Mouse (Mus musculus): Measurements from ENCODE around the gene Olfr283. TPM values are rescaled to one million over a fixed set of nuclear protein-coding genes. Genes with fewer than 3 reads are reported as not detected.

Gene Olfr283
- polyA plus RNA-seq, 1 experiment from 2014 or later, result not detected

- WGBS, result 31% methylated on average over 7 of the region's 7 CpGs
- H3K27me3 ChIP-seq (ENCODE audit: control insufficient read depth, insufficient read depth, low read length), result no peaks in the 10 kb centered on the region
- H3K36me3 ChIP-seq (replicated peaks; ENCODE audit: control insufficient read depth, insufficient read depth, low read depth, low read length), result no peaks in the 10 kb centered on the region
- no peaks in the 10 kb centered on the region for H3K9me3 ChIP-seq (replicated peaks; ENCODE audit: control insufficient read depth, low read length)
- peak; percentile 83 for DNase-seq (ENCODE audit: low spot score)
- H3K4me2 ChIP-seq (ENCODE audit: low read depth, low read length), result no peak overlapping the region
- H3K27ac ChIP-seq (replicated peaks; ENCODE audit: low read depth, low read length), result no peak overlapping the region
- ATAC-seq (replicated peaks; ENCODE audit: insufficient number of reproducible peaks, low FRiP score, low TSS enrichment, low read depth), result no peak
- no peaks in the 10 kb centered on the region for H3K4me1 ChIP-seq (ENCODE audit: control insufficient read depth, insufficient read depth, low read length)
- H3K9ac ChIP-seq (replicated peaks; ENCODE audit: low read length), result no peak overlapping the region
- no peak overlapping the region for H3K4me3 ChIP-seq (ENCODE audit: low read depth, low read length)
Measured at GRCm38 (mm10) chr15:98389796-98390195, 9.1 kb upstream of the Olfr283 start.

GRCm38 (mm10) chr15:98387621-98388020 is 6.9 kb upstream of the Olfr283 start:
- no peak overlapping the region for H3K27ac ChIP-seq (replicated peaks; ENCODE audit: low read depth, low read length)
- 58% methylated on average over 2 of the region's 2 CpGs for WGBS
- DNase-seq (ENCODE audit: low spot score), result peak; percentile 25
- H3K4me1 ChIP-seq (ENCODE audit: control insufficient read depth, insufficient read depth, low read length), result no peaks in the 10 kb centered on the region
- no peaks in the 10 kb centered on the region for H3K27me3 ChIP-seq (ENCODE audit: control insufficient read depth, insufficient read depth, low read length)
- no peak overlapping the region for H3K4me2 ChIP-seq (ENCODE audit: low read depth, low read length)
- ATAC-seq (replicated peaks; ENCODE audit: insufficient number of reproducible peaks, low FRiP score, low TSS enrichment, low read depth), result no peak
- H3K9ac ChIP-seq (replicated peaks; ENCODE audit: low read length), result no peak overlapping the region
- no peak overlapping the region for H3K4me3 ChIP-seq (ENCODE audit: low read depth, low read length)
- H3K9me3 ChIP-seq (replicated peaks; ENCODE audit: control insufficient read depth, low read length), result no peaks in the 10 kb centered on the region
- no peaks in the 10 kb centered on the region for H3K36me3 ChIP-seq (replicated peaks; ENCODE audit: control insufficient read depth, insufficient read depth, low read depth, low read length)

DNA sequence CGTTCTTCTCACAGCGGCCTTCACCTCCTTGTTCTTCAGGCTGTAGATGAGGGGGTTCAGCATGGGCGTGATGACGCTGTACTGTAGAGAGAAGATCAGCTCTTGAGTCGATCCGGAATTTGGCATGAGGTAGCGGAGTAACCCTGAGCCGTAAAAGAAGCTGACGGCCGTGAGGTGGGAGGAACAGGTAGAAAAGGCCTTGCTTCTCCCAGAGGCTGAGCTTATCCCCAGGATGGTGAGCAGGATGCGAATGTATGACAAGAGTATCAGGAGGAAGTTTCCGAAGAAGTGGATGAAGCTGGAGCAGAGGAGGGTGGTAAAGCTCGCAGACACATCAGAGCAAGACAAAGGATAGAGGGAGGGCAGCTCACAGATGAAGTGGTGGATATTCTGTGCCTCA is 2.5 kb downstream of the Olfr283 start:
- ATAC-seq (replicated peaks; ENCODE audit: insufficient number of reproducible peaks, low FRiP score, low TSS enrichment, low read depth) (no peak), DNase-seq (ENCODE audit: low spot score) (no peak)
- Histone ChIP-seq H3K4me1 (ENCODE audit: control insufficient read depth, insufficient read depth, low read length) (no peaks in the 10 kb centered on the region), H3K4me3 (ENCODE audit: low read depth, low read length) (no peak overlapping the region), H3K4me2 (ENCODE audit: low read depth, low read length) (no peak overlapping the region), H3K36me3 (replicated peaks; ENCODE audit: control insufficient read depth, insufficient read depth, low read depth, low read length) (no peaks in the 10 kb centered on the region), H3K9ac (replicated peaks; ENCODE audit: low read length) (no peak overlapping the region), H3K27ac (replicated peaks; ENCODE audit: low read depth, low read length) (no peak overlapping the region), H3K27me3 (ENCODE audit: control insufficient read depth, insufficient read depth, low read length) (no peaks in the 10 kb centered on the region), H3K9me3 (replicated peaks; ENCODE audit: control insufficient read depth, low read length) (no peaks in the 10 kb centered on the region)
- WGBS, result 92% methylated on average over 13 of the region's 13 CpGs

GRCm38 (mm10) chr15:98340887-98341286 is 39.9 kb downstream of the Olfr283 start, which contains the start of gene Olfr284:
Gene Olfr284, minus strand, starts transcription at chr15:98340987.
- no peak within 1 kb of the TSS for H3K9ac ChIP-seq (replicated peaks; ENCODE audit: low read length)
- 80% methylated on average over 8 of the region's 8 CpGs for WGBS

More at GRCm38 (mm10) chr15:98340887-98341286, 39.9 kb downstream of the Olfr283 start, which contains the start of gene Olfr284:
- Histone ChIP-seq H3K4me2 (ENCODE audit: low read depth, low read length) (no peak within 1 kb of the TSS), H3K36me3 (replicated peaks; ENCODE audit: control insufficient read depth, insufficient read depth, low read depth, low read length) (no peaks in the 10 kb centered on the region), H3K27ac (replicated peaks; ENCODE audit: low read depth, low read length) (no peak within 1 kb of the TSS), H3K9me3 (replicated peaks; ENCODE audit: control insufficient read depth, low read length) (no peaks in the 10 kb centered on the region), H3K4me3 (ENCODE audit: low read depth, low read length) (no peak within 1 kb of the TSS), H3K4me1 (ENCODE audit: control insufficient read depth, insufficient read depth, low read length) (no peaks in the 10 kb centered on the region), H3K27me3 (ENCODE audit: control insufficient read depth, insufficient read depth, low read length) (no peaks in the 10 kb centered on the region)
- DNase-seq (ENCODE audit: low spot score), result no peak
- no peak for ATAC-seq (replicated peaks; ENCODE audit: insufficient number of reproducible peaks, low FRiP score, low TSS enrichment, low read depth)

Other genes starting within 250 kb of the Olfr283 start
- 47.8 and 53.2 TPM in 2 replicates for gene Asb8, start 215.3 kb downstream of the Olfr283 start, polyA plus RNA-seq (2014; fragmentation: Nextera tagmentation; extraction: Ambion mirVana)
- 2.5 and 4.2 TPM in 2 replicates for gene Ccdc184, start 213.8 kb downstream of the Olfr283 start, polyA plus RNA-seq (2014; fragmentation: Nextera tagmentation; extraction: Ambion mirVana)
- not detected in 2 replicates for gene Olfr288, start 185.4 kb downstream of the Olfr283 start, polyA plus RNA-seq (2014; fragmentation: Nextera tagmentation; extraction: Ambion mirVana)
- not detected in 2 replicates for gene Gm44579, start 160.0 kb downstream of the Olfr283 start, polyA plus RNA-seq (2014; fragmentation: Nextera tagmentation; extraction: Ambion mirVana)
- not detected in 2 replicates for gene Olfr287, start 159.9 kb downstream of the Olfr283 start, polyA plus RNA-seq (2014; fragmentation: Nextera tagmentation; extraction: Ambion mirVana)
- not detected in 2 replicates for gene Olfr286, start 146.5 kb downstream of the Olfr283 start, polyA plus RNA-seq (2014; fragmentation: Nextera tagmentation; extraction: Ambion mirVana)
- not detected in 2 replicates for gene H1fnt, start 123.7 kb downstream of the Olfr283 start, polyA plus RNA-seq (2014; fragmentation: Nextera tagmentation; extraction: Ambion mirVana)
- gene Zfp641, start 84.8 kb downstream of the Olfr283 start, polyA plus RNA-seq (2014; fragmentation: Nextera tagmentation; extraction: Ambion mirVana), result 0.26 and 0.50 TPM in 2 replicates
- gene Olfr285, start 63.6 kb downstream of the Olfr283 start, polyA plus RNA-seq (2014; fragmentation: Nextera tagmentation; extraction: Ambion mirVana), result not detected in 2 replicates
- not detected in 2 replicates for gene Olfr284, start 40.0 kb downstream of the Olfr283 start, polyA plus RNA-seq (2014; fragmentation: Nextera tagmentation; extraction: Ambion mirVana)
- not detected in 2 replicates for gene Olfr282, start 50.3 kb upstream of the Olfr283 start, polyA plus RNA-seq (2014; fragmentation: Nextera tagmentation; extraction: Ambion mirVana)
- gene Olfr281, start 71.6 kb upstream of the Olfr283 start, polyA plus RNA-seq (2014; fragmentation: Nextera tagmentation; extraction: Ambion mirVana), result not detected in 2 replicates
- gene OR5BS1P, start 89.0 kb upstream of the Olfr283 start, polyA plus RNA-seq (2014; fragmentation: Nextera tagmentation; extraction: Ambion mirVana), result not detected in 2 replicates
- gene Lalba, start 101.8 kb upstream of the Olfr283 start, polyA plus RNA-seq (2014; fragmentation: Nextera tagmentation; extraction: Ambion mirVana), result 0.38 and 0.39 TPM in 2 replicates
- not detected in 2 replicates for gene Olfr279, start 111.5 kb upstream of the Olfr283 start, polyA plus RNA-seq (2014; fragmentation: Nextera tagmentation; extraction: Ambion mirVana)
- gene Kansl2, start 153.3 kb upstream of the Olfr283 start, polyA plus RNA-seq (2014; fragmentation: Nextera tagmentation; extraction: Ambion mirVana), result 145 and 153 TPM in 2 replicates
- gene Ccnt1, start 190.0 kb upstream of the Olfr283 start, polyA plus RNA-seq (2014; fragmentation: Nextera tagmentation; extraction: Ambion mirVana), result 61.4 and 61.8 TPM in 2 replicates
- gene 4930415O20Rik, start 190.1 kb upstream of the Olfr283 start, polyA plus RNA-seq (2014; fragmentation: Nextera tagmentation; extraction: Ambion mirVana), result not detected in 2 replicates
- 8.4 and 10.4 TPM in 2 replicates for gene Adcy6, start 229.1 kb upstream of the Olfr283 start, polyA plus RNA-seq (2014; fragmentation: Nextera tagmentation; extraction: Ambion mirVana)
- gene Cacnb3, start 249.9 kb upstream of the Olfr283 start, polyA plus RNA-seq (2014; fragmentation: Nextera tagmentation; extraction: Ambion mirVana), result 32.3 and 33.4 TPM in 2 replicates

Data from embryonic facial prominence, embryonic 11.5 days (tissue).